Mouse (Mus musculus) kidney, postnatal 36 days (tissue): Measurements from ENCODE around the gene Olfr713.

Source experiments
- DNase-seq, 2 experiments: peaks; one replicate each; pipeline ENCODE4 v3.0.0; 2021 to 2022; ENCODE audit warnings: mixed read lengths in 2 of 2

The Olfr713 gene

DNA sequence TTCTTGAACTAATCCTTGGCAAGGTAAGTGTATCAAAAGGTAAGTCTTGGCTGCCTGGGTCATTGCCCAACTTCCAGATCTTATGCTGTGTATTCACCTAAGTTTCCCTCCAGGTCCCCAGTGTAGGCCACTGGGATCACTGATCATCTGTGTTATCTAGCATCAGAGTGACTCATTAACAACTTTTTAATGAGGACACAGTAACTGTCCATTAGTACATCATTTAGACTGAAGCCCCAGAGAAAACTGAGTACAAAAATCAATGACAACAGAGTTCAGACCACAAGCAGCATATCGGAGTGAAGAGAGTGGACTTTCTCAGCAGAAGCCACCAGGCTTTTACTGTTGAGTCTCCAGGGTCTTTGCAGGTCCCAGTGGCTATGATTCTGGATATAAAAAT is at the start of gene Olfr713:
Gene Olfr713 (plus strand): TSS at position 301 of the 400 bp plus-strand sequence.
- DNase-seq, result no peak

- no peak for DNase-seq
These were observed 45.7 kb upstream of the Olfr713 start for GRCm38 (mm10) chr7:106985236-106985635.

- DNase-seq, result no peak
These were observed 30.2 kb upstream of the Olfr713 start for GRCm38 (mm10) chr7:107000798-107001197.

- DNase-seq, result no peak
These were observed 26.8 kb upstream of the Olfr713 start for GRCm38 (mm10) chr7:107004169-107004568.

DNA sequence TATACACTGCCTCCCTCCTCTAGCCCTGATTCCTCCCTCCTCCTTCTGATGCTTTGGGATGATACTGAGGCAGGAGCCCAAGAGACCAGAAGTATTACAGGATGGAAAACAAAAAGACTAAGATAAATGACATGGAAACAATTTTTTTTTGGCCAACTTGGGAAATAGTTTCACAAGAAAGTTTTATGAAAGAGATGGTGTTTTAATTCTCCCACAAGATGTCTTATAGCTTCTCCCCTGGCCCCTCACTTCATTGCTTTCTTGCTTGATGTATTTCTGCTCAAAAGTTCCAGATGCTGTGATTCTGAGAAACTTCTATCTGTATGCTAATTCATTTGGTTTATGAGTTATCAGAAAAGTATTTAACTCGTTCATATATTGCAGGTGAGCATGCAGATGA is 25.0 kb upstream of the Olfr713 start, which contains the start of gene Olfr2:
Gene Olfr2 (minus strand): TSS at position 101 of the 400 bp plus-strand sequence.
- DNase-seq, result no peak

DNA sequence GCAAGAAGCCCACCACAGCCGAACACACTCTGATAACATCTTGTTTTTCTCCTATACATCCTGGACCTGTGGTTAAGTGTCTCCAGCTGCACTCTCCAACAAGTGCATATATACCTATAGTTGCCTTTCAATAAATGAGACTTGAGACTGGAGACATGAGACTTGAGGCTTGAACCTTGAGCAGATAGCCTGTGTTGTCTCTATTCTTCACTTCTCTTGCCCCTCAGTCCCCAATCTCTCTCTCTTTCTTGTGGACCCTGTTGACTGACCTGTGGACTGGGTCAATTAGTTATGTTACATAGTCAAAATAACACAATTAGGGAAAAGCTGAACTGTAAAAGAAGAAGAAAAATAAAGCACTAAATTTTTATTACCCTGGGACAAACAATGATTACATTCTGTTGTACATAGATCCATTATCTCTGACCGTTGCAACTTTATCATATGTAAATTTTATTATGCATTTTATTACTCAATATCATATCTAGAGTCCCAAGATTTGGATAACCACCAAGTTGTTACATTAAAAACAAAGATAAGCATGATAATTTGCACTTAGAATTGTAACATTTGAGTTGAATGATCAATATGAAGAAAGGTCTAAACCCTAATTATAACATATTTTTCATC is 9.1 kb downstream of the Olfr713 start:
- DNase-seq, result no peak

GRCm38 (mm10) chr7:107043136-107043535 is 12.2 kb downstream of the Olfr713 start:
- DNase-seq, result no peak

GRCm38 (mm10) chr7:107044407-107044806 is 13.4 kb downstream of the Olfr713 start:
- no peak for DNase-seq

DNA sequence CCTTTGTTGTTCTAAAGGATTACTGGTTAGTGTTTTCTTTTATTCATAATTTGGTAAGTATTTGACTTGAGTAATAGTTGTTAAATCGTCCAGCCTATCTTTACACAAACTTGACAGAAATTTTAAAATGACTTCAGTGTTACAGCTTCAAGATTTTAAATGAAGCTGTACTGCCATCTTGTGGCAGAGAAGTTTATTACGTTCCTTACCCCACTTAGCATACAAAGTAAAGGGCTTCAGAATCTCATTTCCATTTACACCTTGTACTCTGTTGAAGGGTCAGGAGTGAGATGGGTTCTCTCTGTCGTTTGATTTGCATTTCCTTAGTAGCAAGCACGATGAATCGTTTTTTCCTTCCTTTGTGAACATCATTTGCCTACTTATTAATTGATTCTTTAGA is 14.9 kb downstream of the Olfr713 start:
- DNase-seq, result peak; percentile 41 to 58

- no peak for DNase-seq
These were observed 16.6 kb downstream of the Olfr713 start for GRCm38 (mm10) chr7:107047578-107047977.

DNA sequence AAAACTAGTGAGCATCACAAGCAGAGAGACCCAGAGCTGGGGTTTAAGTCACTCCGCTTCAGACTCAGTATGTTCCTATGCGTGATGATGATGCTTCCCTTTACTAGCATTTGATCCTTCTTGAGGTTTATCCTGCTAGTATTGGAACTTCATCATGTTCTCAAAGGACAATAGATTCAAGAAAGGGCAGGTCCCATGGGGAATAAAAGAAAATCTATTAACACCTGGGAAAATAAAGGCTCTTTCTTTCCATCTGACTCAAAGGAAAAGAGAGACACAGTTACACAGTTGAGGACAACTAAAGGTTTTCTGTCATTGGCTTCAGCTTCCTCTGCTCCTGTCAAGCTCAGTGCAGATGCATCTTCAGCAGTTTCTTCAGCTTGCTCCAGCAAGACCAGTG is 39.7 kb downstream of the Olfr713 start, which contains the start of gene Olfr714:
Gene Olfr714 (plus strand): TSS at position 301 of the 400 bp plus-strand sequence.
- no peak for DNase-seq
